Mouse (Mus musculus): Measurements from ENCODE around the gene Rnf123. TPM values are rescaled to one million over a fixed set of nuclear protein-coding genes. Genes with fewer than 3 reads are reported as not detected.

The Rnf123 gene
- 10 to 100 TPM; 15.3 to 28.3 TPM for polyA plus RNA-seq (2012; fragmentation: generic; extraction: Trizol)

DNA sequence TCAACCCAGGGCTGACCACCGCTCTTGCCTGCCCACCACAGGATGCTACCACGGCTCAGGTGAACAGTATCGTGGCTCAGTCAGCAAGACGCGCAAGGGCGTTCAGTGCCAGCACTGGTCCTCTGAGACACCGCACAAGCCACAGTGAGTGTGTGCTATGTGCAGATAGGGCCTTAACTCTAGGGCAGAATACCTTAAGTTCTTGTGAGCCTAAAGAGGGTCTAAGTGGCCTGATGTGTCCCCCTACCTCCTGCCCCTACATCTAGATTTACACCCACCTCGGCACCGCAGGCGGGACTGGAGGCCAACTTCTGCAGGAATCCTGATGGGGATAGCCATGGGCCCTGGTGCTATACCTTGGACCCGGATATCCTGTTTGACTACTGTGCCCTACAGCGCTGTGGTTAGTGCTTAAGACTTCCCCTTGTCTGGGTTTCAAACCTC, at the start of gene Rnf123:
Gene Rnf123 (minus strand): TSS at position 359 of the 444 bp plus-strand sequence.

DNA sequence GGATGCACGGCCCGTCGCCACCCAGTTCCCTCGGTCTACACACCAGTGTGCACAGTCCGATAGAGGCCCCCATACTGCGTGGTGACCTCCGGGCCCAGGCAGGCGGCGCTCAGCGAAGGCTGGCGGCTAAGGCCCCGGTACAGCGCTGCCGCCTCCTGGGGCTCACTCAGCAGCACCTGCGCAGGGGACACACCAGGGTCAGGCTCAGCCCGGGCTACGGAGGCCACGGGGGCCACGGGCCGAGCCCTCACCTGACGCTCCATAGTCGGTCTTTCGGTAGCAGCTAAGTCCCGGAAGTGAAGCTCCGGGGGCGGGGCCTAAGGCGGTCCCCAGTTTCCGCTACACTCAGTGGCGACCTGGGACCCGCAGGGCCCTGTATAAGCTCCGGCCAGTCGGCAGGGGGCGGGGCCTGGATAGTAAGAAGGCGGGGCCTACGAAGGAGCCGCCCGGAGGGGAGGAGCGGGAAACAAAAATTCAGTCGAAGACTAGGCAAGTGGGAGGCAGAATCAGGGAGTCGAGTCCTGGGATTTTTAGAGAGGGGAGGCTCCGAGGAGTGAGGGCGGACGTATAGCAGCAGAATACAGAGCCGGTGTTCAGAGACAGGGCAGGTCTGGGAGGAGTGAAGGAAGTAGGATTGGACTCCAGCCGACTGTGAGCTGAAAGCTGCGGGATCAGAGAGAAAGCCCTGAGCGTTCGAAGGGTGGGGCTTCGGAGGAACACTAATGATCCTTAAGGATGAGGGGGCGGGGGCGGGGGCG, 11.2 kb upstream of the Rnf123 start, which contains the start of gene Apeh:
Gene Apeh (minus strand): TSS at position 423 of the 758 bp plus-strand sequence.

GRCm38 (mm10) chr9:108080168-108080567, 3.0 kb downstream of the Rnf123 start, which contains the start of gene Mst1:
Mst1 (plus strand) TSS chr9:108080436.

DNA sequence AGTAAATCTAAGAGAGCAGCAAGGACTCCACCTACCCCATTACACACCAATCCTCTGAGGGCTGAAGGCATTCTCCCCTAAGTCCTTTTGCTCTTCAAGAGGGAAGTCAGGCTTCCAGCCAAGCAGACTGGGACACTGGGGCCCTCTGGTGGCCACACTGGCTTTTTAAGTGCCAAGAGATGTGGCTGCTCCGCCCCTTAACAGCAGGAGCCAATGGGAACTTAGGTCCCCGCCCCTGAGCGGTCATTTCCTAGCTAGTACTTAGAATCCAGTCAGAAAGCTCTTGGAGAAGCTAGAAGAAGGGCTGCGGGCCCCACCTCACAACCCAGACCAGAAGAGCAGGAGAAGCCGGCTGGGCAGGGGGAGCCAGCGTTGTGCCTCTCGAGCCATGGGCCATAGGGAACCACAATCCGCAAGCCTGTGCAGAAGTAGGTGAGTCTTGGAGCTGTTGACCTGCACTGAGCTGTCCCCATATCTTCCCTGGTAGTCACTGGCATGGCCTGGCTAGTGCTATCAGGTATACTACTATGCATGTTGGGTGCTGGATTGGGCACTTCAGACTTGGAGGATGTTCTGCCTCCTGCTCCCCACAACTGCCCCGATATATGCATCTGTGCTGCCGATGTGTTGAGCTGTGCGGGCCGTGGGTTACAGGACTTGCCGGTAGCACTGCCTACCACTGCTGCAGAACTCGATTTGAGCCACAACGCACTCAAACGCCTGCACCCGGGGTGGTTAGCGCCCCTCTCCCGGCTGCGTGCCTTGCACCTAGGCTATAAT, 30.1 kb downstream of the Rnf123 start, which contains the start of gene Amigo3:
Gene Amigo3 (plus strand): TSS at position 275 of the 780 bp plus-strand sequence.

DNA sequence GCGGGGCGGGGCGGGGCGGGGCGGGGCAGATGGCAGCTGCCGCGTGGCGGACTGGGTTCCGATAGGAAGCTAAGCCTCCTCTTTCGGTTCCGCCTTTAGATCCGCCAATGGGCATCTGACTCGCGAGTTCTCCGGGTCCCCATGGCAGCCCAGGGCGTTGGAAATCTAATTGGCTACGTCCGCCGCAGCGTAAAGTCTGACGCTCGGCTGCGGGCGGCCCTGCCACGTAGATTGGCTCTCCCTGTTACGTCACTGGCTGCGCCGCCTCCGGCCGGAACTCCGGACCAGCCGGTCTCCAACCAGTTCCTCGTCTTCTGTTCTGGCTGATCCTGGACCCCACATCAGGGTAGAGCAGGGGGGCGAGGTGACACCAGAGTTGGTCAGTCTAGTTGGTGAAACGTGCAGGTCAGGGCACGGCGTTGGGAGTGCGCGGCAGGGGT, 34.1 kb downstream of the Rnf123 start, which contains the start of gene Gmppb:
Gene Gmppb (plus strand): TSS at position 227 of the 440 bp plus-strand sequence.

GRCm38 (mm10) chr9:108001922-108002770, 81.0 kb downstream of the Rnf123 start, which contains the start of gene Ip6k1:
Ip6k1 (plus strand) TSS chr9:108002501.

Other genes starting within 250 kb of the Rnf123 start
- 10 to 100 TPM in 1 of 2 experiments, 1 to 10 TPM in 1; 1.3 to 11.3 TPM for gene Rbm6, start 210.1 kb downstream of the Rnf123 start, polyA plus RNA-seq (2012; fragmentation: generic; extraction: Trizol)
- 10 to 100 TPM; 12.1 to 12.4 TPM for gene Mon1a, start 195.2 kb downstream of the Rnf123 start, polyA plus RNA-seq (2012; fragmentation: generic; extraction: Trizol)
- gene Mst1r, start 176.5 kb downstream of the Rnf123 start, polyA plus RNA-seq (2012; fragmentation: generic; extraction: Trizol): under 1 TPM; 0.01 to 0.37 TPM
- not detected for gene Actl11, start 154.9 kb downstream of the Rnf123 start, polyA plus RNA-seq (2012; fragmentation: generic; extraction: Trizol)
- not detected for gene Camkv, start 147.7 kb downstream of the Rnf123 start, polyA plus RNA-seq (2012; fragmentation: generic; extraction: Trizol)
- gene Traip, start 133.2 kb downstream of the Rnf123 start, polyA plus RNA-seq (2012; fragmentation: generic; extraction: Trizol): 10 to 100 TPM in 1 of 2 experiments, 1 to 10 TPM in 1; 6.0 to 11.0 TPM
- 10 to 100 TPM in 1 of 2 experiments, 1 to 10 TPM in 1; 1.4 to 20.0 TPM for gene Uba7, start 107.8 kb downstream of the Rnf123 start, polyA plus RNA-seq (2012; fragmentation: generic; extraction: Trizol)
- gene Gm20661, start 100.3 kb downstream of the Rnf123 start, polyA plus RNA-seq (2012; fragmentation: generic; extraction: Trizol): not detected
- gene Inka1, start 97.5 kb downstream of the Rnf123 start, polyA plus RNA-seq (2012; fragmentation: generic; extraction: Trizol): 10 to 100 TPM in 1 of 2 experiments, 1 to 10 TPM in 1; 5.8 to 11.8 TPM
- under 1 TPM in 1 of 2 experiments, not detected in 1; 0.40 TPM for gene Cdhr4, start 90.8 kb downstream of the Rnf123 start, polyA plus RNA-seq (2012; fragmentation: generic; extraction: Trizol)
- gene Gm20662, start 87.0 kb downstream of the Rnf123 start, polyA plus RNA-seq (2012; fragmentation: generic; extraction: Trizol): under 1 TPM; 0.15 to 0.91 TPM
- 10 to 100 TPM; 20.1 to 64.7 TPM for gene Ip6k1, start 80.8 kb downstream of the Rnf123 start, polyA plus RNA-seq (2012; fragmentation: generic; extraction: Trizol)
- gene Gmppb, start 34.1 kb downstream of the Rnf123 start, polyA plus RNA-seq (2012; fragmentation: generic; extraction: Trizol): 10 to 100 TPM; 14.7 to 20.6 TPM
- 1 to 10 TPM in 1 of 2 experiments, under 1 TPM in 1; 0.61 to 3.6 TPM for gene Amigo3, start 30.2 kb downstream of the Rnf123 start, polyA plus RNA-seq (2012; fragmentation: generic; extraction: Trizol)
- under 1 TPM; 0.05 to 0.18 TPM for gene Mst1, start 2.9 kb downstream of the Rnf123 start, polyA plus RNA-seq (2012; fragmentation: generic; extraction: Trizol)
- 10 to 100 TPM; 82.7 to 98.4 TPM for gene Apeh, start 11.3 kb upstream of the Rnf123 start, polyA plus RNA-seq (2012; fragmentation: generic; extraction: Trizol)
- gene Bsn, start 107.0 kb upstream of the Rnf123 start, polyA plus RNA-seq (2012; fragmentation: generic; extraction: Trizol): under 1 TPM; 0.13 to 0.14 TPM
- gene Dag1, start 180.6 kb upstream of the Rnf123 start, polyA plus RNA-seq (2012; fragmentation: generic; extraction: Trizol): 10 to 100 TPM in 1 of 2 experiments, 1 to 10 TPM in 1; 8.1 to 96.8 TPM
- 10 to 100 TPM in 1 of 2 experiments, 1 to 10 TPM in 1; 8.9 to 63.2 TPM for gene Nicn1, start 207.1 kb upstream of the Rnf123 start, polyA plus RNA-seq (2012; fragmentation: generic; extraction: Trizol)
- 1 to 10 TPM in 1 of 2 experiments, under 1 TPM in 1; 0.23 to 6.4 TPM for gene Amt, start 213.5 kb upstream of the Rnf123 start, polyA plus RNA-seq (2012; fragmentation: generic; extraction: Trizol)
- gene Rhoa, start 222.8 kb upstream of the Rnf123 start, polyA plus RNA-seq (2012; fragmentation: generic; extraction: Trizol): 100 to 1,000 TPM; 144 to 229 TPM
- gene Tcta, start 222.8 kb upstream of the Rnf123 start, polyA plus RNA-seq (2012; fragmentation: generic; extraction: Trizol): 10 to 100 TPM; 11.0 to 48.4 TPM